Mouse (Mus musculus): ENCODE measurements around the gene Catip.

DNA sequence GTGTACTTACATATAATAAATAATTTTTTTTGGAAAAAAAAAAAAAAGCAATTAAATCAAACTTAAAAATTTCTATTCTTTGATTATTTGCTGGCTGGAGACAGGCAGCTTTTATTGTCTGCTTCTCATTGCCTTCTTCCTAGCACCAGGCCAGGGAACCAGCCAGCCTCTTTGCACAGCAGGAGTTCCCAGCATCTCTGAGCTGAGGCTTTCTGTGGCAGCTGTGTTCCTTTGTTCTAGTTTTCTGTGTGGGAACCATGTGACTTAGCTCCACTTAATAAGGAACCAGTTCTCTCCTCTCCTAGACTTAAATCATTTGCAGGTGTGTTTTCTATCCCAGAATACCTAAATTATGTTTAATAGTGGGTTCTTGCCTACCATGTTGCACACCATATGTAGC lies 4.4 kb upstream of the Catip start:
- TF ChIP-seq GATA1 (IDR thresholded peaks at IDR 0.05; ENCODE audit: borderline replicate concordance, low read length) (no peak), FLI1 (IDR thresholded peaks at IDR 0.05; ENCODE audit: low read length) (no peak)
